Mouse (Mus musculus) limb, embryonic 11.5 days (tissue): Measurements from ENCODE around the gene Cacna1f. TPM values are rescaled to one million over a fixed set of nuclear protein-coding genes. Genes with fewer than 3 reads are reported as not detected.
A peak's percentile ranks its signal among the peaks of the same experiment; 100 is the strongest.

Source experiments
- ATAC-seq: fragments of 200-750 bp; cut with Nextera tagmentation; 2 replicates; pipeline ENCODE4 v1.8.0; 2017; ENCODE audit warnings: low read depth; ENCODE audit not compliant: insufficient number of reproducible peaks, low FRiP score, low TSS enrichment
- DNase-seq: peaks from one replicate; pipeline ENCODE4 v3.0.0-alpha.2; 2015; ENCODE audit warnings: low spot score
- H3K27ac ChIP-seq: fragments of 300-500 bp; sonication (generic); replicated peaks from 2 replicates; pipeline ENCODE4 v1.5.1; 2014; ENCODE audit warnings: low read depth, mild to moderate bottlenecking, low read length
- H3K27me3 ChIP-seq: fragments of 300-500 bp; sonication (generic); 2 replicates; pipeline ENCODE4 v1.6.1; 2014; ENCODE audit warnings: mild to moderate bottlenecking, low read length, mixed read lengths; ENCODE audit not compliant: control insufficient read depth, insufficient read depth
- H3K36me3 ChIP-seq: fragments of 300-500 bp; sonication (generic); 2 replicates; pipeline ENCODE4 v1.6.1; 2014; ENCODE audit warnings: mild to moderate bottlenecking, low read length, moderate library complexity, mixed read lengths; ENCODE audit not compliant: control insufficient read depth, insufficient read depth
- H3K4me1 ChIP-seq: fragments of 300-500 bp; sonication (generic); 2 replicates; pipeline ENCODE4 v1.6.1; 2014; ENCODE audit warnings: low read length, mixed read lengths; ENCODE audit not compliant: control insufficient read depth, insufficient read depth
- H3K4me2 ChIP-seq: fragments of 300-500 bp; sonication (generic); 2 replicates; pipeline ENCODE4 v1.6.1; 2014; ENCODE audit warnings: low read depth, mild to moderate bottlenecking, moderate library complexity; ENCODE audit not compliant: severe bottlenecking
- H3K4me3 ChIP-seq: fragments of 300-500 bp; sonication (generic); 2 replicates; pipeline ENCODE4 v1.5.1; 2014; ENCODE audit warnings: low read depth, low read length
- H3K9ac ChIP-seq: fragments of 300-500 bp; sonication (generic); 2 replicates; pipeline ENCODE4 v1.6.1; 2014; ENCODE audit warnings: mild to moderate bottlenecking, low read length
- H3K9me3 ChIP-seq: fragments of 300-500 bp; sonication (generic); 2 replicates; pipeline ENCODE4 v1.6.1; 2016; ENCODE audit warnings: low read length; ENCODE audit not compliant: control insufficient read depth
- WGBS: fragments of 180-500 bp; shearing (Covaris S2); extraction: QIAGEN DNeasy Blood & Tissue Kit; methylation state at CpG from one replicate; pipeline ENCODE4 v1.1.7; 2014; 5-methylcytosine and 5-hydroxymethylcytosine counted together
- polyA plus RNA-seq: library from polyadenylated mRNA; unstranded; fragments of >200 nt; fragmentation: Nextera tagmentation; extraction: Ambion mirVana; gene quantifications from 2 replicates; pipeline ENCODE4 v1.2.1, GENCODE M21; 2014

Cacna1f gene
- polyA plus RNA-seq, 1 experiment from 2014 or later, result not detected

DNA sequence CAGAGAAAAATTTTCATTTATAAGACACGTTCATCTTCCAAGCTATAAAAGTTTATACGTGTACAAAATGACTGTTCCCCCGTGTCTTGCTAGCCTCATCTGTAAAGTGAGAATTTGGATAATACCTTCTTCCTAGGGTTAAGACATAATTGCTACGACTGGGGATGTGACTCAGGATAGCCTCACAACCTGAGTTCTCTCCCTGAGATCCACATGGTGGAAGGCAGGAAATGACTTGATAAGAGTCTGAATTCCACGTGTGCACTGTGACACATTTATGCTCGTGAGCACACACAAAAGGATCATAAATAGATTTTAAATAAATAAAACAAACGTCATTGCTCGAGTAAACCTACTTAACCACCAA, 1.3 kb upstream of the Cacna1f start:
- H3K36me3 ChIP-seq, result no peaks in the 10 kb centered on the region
- ATAC-seq, result 0 out of 2 replicates have a peak, but pooled peaks have one; percentile 21
- WGBS, result 44% methylated on average over 8 of the region's 8 CpGs
- no peaks in the 10 kb centered on the region for H3K4me1 ChIP-seq
- DNase-seq, result no peak
- no peak overlapping the region for H3K4me2 ChIP-seq
- H3K4me3 ChIP-seq, result no peak overlapping the region; the same call in 1 of the 2 replicates
- no peak overlapping the region for H3K9ac ChIP-seq
- H3K27ac ChIP-seq, result no peak overlapping the region
- H3K9me3 ChIP-seq, result no peaks in the 10 kb centered on the region
- H3K27me3 ChIP-seq, result peaks cover 4% of the 10 kb centered on the region; the same call in 1 of the 2 replicates

DNA sequence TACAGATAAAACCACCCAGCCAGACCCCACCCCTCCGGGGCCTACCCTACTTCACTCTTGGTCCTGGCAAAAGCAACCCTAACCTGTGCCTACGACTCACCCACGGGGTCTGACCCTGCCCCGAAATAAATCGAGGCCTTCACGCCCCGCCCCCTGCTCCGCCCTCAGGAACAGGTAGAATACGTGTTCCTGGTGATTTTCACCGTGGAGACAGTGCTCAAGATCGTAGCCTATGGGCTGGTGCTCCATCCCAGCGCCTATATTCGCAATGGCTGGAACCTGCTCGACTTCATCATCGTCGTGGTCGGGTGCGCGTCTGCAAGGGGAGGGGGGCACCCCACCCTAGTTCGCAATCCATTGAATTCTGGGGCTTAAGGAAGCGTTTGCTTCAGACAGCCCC, 3.2 kb downstream of the Cacna1f start:
- Histone ChIP-seq H3K27ac (no peak overlapping the region), H3K9me3 (no peaks in the 10 kb centered on the region), H3K4me2 (peak overlapping the region; percentile 57), H3K4me3 (peak overlapping the region; percentile 17), H3K36me3 (no peaks in the 10 kb centered on the region), H3K9ac (no peak overlapping the region), H3K4me1 (no peaks in the 10 kb centered on the region), H3K27me3 (peaks cover 4% of the 10 kb centered on the region; the same call in 1 of the 2 replicates)
- DNase-seq (peak; percentile 21), ATAC-seq (no peak)
- WGBS, result 26% methylated on average over 21 of the region's 21 CpGs

DNA sequence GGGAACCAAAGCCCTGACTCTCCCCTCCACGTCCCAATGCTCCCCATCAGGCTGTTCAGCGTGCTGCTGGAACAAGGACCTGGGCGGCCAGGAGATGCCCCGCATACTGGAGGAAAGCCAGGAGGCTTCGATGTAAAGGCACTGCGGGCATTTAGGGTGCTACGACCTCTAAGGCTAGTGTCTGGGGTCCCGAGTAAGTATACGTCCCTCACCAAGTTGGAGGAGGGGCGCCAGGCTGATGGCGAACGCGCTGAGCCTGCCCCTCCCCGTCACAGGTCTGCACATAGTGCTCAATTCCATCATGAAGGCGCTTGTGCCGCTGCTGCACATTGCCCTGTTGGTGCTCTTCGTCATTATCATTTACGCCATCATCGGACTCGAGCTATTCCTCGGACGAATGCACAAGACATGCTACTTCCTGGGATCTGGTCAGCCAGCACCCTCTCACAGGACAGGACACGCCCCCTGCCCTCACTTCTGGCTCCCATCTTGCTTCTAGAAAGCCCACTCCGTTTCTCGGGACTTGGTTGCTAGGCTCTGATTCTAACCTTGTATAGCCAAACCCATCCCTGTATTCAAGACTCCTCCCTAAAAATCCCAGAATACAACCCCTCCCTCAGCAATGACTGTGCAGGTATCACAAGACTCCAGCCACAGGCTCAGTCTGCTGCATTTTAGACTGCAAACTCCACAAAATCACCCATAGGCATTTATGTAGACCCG, 3.8 kb downstream of the Cacna1f start:
- peak overlapping the region; percentile 17 for H3K4me3 ChIP-seq
- no peak for ATAC-seq
- H3K36me3 ChIP-seq, result no peaks in the 10 kb centered on the region
- H3K4me1 ChIP-seq, result no peaks in the 10 kb centered on the region
- peaks cover 4% of the 10 kb centered on the region; the same call in 1 of the 2 replicates for H3K27me3 ChIP-seq
- no peaks in the 10 kb centered on the region for H3K9me3 ChIP-seq
- WGBS, result 22% methylated on average over 26 of the region's 26 CpGs
- H3K4me2 ChIP-seq, result peak overlapping the region; percentile 57
- H3K27ac ChIP-seq, result no peak overlapping the region
- peak; percentile 21 for DNase-seq
- no peak overlapping the region for H3K9ac ChIP-seq

DNA sequence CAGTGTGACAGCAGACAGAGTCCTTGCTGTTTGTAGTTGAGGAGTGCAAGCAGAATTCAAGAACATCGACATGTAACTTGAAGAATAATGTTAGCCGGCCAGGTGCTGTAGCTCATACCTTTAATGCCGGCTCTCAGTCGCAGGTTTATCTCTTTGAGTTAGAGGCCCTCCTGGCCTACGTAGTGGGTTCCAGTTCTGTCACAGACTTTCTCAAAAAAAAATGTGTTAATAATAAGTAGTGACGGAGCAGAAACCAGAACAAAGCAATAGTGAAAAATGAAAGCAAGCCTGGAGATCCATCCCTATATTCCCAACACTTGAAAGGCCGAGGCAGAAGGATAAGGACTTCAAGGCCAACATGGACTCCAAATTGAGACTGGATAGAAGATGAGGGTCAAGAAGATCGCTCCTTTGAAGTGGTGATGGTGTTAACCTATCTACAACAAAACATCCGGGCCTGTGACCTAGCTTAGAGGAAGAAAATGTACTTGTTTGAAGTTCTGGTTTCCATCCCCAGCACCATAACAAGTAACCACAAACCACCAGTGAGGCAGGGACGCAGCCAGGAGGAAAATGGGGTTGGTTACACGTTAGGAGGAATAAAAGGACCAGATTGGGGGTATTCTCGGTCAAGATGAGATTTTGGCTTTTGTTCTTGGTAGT, 11.1 kb downstream of the Cacna1f start:
- 80% methylated on average over 12 of the region's 12 CpGs for WGBS
- Histone ChIP-seq H3K4me1 (no peaks in the 10 kb centered on the region), H3K4me3 (no peak overlapping the region), H3K27me3 (no peaks in the 10 kb centered on the region), H3K27ac (no peak overlapping the region), H3K9ac (no peak overlapping the region), H3K9me3 (no peaks in the 10 kb centered on the region), H3K4me2 (no peak overlapping the region), H3K36me3 (no peaks in the 10 kb centered on the region)
- DNase-seq (no peak), ATAC-seq (no peak)

DNA sequence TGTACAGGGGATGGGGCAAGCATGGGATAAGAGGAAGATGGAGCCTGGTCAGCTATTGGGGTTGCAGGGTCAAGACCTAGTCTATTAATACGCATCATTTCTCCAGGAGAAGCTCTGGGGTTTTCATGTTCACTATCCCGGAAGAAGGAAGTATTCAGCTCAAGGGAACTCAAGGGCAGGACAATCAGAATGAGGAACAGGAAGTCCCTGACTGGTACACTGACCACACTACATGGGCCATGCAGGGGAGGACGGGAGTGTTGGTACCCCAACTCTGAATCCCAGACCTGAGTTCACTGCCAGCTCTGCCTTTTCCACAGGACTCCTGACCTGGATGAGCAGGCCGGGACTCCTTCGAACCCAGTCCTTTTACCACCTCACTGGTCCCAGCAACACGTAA, 25.7 kb downstream of the Cacna1f start:
- Histone ChIP-seq H3K36me3 (no peaks in the 10 kb centered on the region), H3K4me3 (no peak overlapping the region), H3K9ac (no peak overlapping the region), H3K4me1 (no peaks in the 10 kb centered on the region), H3K27me3 (no peaks in the 10 kb centered on the region), H3K27ac (no peak overlapping the region), H3K9me3 (no peaks in the 10 kb centered on the region), H3K4me2 (no peak overlapping the region)
- 90% methylated on average over 6 of the region's 6 CpGs for WGBS
- ATAC-seq (no peak), DNase-seq (no peak)

DNA sequence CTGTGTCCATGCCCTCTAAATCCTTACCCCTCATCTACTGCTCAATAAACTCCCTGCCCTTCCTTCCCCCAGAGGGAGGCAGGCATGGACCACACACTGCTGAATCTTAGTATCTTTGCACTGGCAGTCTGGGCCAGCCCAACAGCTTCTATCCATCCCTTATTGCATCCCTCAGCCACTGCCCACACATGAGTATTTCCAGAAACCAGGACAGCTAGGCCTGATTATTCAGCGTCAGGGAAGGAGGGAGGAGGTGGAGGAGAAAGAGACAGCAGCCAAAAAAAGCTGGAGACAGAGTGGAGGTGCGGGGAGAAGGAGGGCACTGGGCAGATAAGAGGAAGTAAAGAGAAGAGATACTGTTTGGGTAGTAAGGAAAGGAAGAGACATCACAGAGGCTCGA, 28.2 kb downstream of the Cacna1f start:
- ATAC-seq (no peak), DNase-seq (no peak)
- Histone ChIP-seq H3K4me1 (no peaks in the 10 kb centered on the region), H3K27ac (no peak overlapping the region), H3K9ac (no peak overlapping the region), H3K36me3 (no peaks in the 10 kb centered on the region), H3K9me3 (no peaks in the 10 kb centered on the region), H3K27me3 (peaks cover 6% of the 10 kb centered on the region; the same call in 1 of the 2 replicates), H3K4me2 (no peak overlapping the region), H3K4me3 (no peak overlapping the region)
- WGBS, result 76% methylated on average over 3 of the region's 3 CpGs

DNA sequence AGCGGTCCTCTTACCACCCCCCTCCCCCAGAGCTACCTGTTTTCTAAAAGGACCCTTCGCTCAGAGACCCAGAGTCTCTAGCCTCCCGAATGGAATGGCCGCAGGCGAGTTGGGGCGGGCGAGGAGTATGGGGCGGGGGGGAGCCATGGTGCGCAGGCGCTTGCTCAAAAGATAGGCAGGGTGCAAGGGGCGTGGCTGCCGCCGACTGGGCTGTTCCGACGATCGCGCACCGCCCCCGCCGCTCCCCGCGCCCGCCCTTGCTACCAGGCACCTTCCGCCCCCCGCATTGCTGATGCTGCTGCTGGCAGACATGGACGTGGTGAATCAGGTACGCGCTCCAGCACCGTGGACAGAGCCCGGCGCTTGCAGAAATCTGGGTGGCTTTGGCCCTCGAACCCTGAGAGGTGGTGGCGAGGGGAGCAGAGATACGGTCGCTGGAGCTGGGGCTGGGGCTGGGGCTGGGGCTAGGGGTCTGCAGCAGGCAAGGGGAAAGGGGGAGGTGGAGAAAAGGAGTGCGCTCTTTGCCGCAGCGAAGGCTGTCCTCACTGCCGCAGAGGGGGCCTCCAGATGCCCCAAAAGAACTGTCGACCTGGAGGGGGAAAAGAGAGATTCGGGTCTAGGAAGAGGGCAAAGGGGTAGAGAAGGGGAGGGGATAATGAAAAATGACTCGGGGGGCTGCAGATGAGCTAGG, 31.7 kb downstream of the Cacna1f start, which contains the start of gene Syp:
Gene Syp (plus strand): TSS at position 71 of the 691 bp plus-strand sequence.
- no peaks in the 10 kb centered on the region for H3K36me3 ChIP-seq
- H3K4me3 ChIP-seq, result peak within 1 kb of the TSS; percentile 20
- no peaks in the 10 kb centered on the region for H3K4me1 ChIP-seq
- H3K9ac ChIP-seq, result no peak within 1 kb of the TSS
- H3K27me3 ChIP-seq, result peaks cover 6% of the 10 kb centered on the region; the same call in 1 of the 2 replicates
- H3K27ac ChIP-seq, result no peak within 1 kb of the TSS
- H3K9me3 ChIP-seq, result no peaks in the 10 kb centered on the region
- ATAC-seq (peak; percentile 75; the same call in 1 of the 2 replicates), DNase-seq (peak; percentile 89)
- 15% methylated on average over 30 of the region's 42 CpGs for WGBS
- peak within 1 kb of the TSS; percentile 36 for H3K4me2 ChIP-seq

DNA sequence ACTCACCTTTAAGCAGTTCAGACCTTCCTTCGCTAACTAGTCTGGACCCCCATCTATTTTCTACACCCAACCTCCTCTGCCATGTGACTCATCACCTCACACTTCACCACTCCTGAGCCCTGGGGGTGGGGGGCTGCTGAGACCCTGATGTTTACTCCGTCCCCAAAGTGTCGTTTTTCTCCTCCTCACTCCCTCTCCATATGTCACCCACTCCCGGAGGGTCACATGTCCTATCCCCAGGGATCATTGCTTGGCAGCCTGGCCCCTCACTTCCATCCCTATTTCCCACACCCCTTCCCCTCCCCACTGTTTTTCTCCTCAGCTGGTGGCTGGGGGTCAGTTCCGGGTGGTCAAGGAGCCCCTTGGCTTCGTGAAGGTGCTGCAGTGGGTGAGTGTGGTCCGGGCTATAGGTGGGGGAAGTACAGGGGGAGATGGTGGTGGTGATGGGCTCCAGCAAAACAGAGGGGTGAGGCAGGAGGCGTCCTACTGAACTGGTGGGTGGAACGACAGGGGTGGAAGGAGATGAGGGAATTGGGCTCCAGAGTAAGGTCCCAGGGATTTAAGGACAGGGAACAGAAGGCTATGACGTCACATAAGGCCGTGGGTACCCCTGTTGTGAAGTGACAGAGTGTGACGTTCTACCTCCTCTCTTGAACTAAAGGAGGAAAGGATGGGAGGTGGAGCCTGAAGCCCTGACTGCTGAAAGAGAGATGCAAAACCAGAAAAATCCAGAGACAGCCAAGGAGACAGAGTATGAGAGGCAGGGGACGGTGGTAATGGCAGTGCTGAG, 32.8 kb downstream of the Cacna1f start:
- no peak overlapping the region for H3K4me3 ChIP-seq
- H3K27ac ChIP-seq, result no peak overlapping the region
- peak; percentile 13; the same call in 1 of the 2 replicates for ATAC-seq
- H3K36me3 ChIP-seq, result no peaks in the 10 kb centered on the region
- H3K27me3 ChIP-seq, result peaks cover 6% of the 10 kb centered on the region; the same call in 1 of the 2 replicates
- no peak overlapping the region for H3K9ac ChIP-seq
- no peaks in the 10 kb centered on the region for H3K4me1 ChIP-seq
- H3K4me2 ChIP-seq, result no peak overlapping the region
- WGBS, result 25% methylated on average over 13 of the region's 13 CpGs
- no peaks in the 10 kb centered on the region for H3K9me3 ChIP-seq
- no peak for DNase-seq
